Mouse (Mus musculus) heart, embryonic 15.5 days (tissue): ENCODE data around the gene Ctsd. TPM values are rescaled to one million over a fixed set of nuclear protein-coding genes. Genes with fewer than 3 reads are reported as not detected.
A peak's percentile ranks its signal among the peaks of the same experiment; 100 is the strongest.
"Not testable (repeated sequence)": the region's sequence is repeated elsewhere in the genome, so short reads cannot be mapped to it uniquely, and the experiment has no call there.

ENCODE experiments used
- ATAC-seq: fragments of 200-750 bp; cut with Nextera tagmentation; replicated peaks from 2 replicates; pipeline ENCODE4 v1.8.0; 2017; ENCODE audit warnings: low read depth, moderate TSS enrichment; ENCODE audit not compliant: insufficient number of reproducible peaks, insufficient read depth, low FRiP score
- H3K27ac ChIP-seq: fragments of 300-500 bp; sonication (generic); 2 replicates; pipeline ENCODE4 v1.5.1; 2015; ENCODE audit warnings: mild to moderate bottlenecking, inconsistent platforms
- H3K27me3 ChIP-seq: fragments of 300-500 bp; sonication (generic); 2 replicates; pipeline ENCODE4 v1.6.1; 2015; ENCODE audit warnings: inconsistent platforms
- H3K36me3 ChIP-seq: fragments of 300-500 bp; sonication (generic); 2 replicates; pipeline ENCODE4 v1.6.1; 2015; ENCODE audit warnings: mild to moderate bottlenecking, inconsistent platforms
- H3K4me1 ChIP-seq: fragments of 300-500 bp; sonication (generic); replicated peaks from 2 replicates; pipeline ENCODE4 v1.6.1; 2015; ENCODE audit warnings: inconsistent platforms
- H3K4me2 ChIP-seq: fragments of 300-500 bp; sonication (generic); 2 replicates; pipeline ENCODE4 v1.6.1; 2015; ENCODE audit warnings: inconsistent platforms, mild to moderate bottlenecking, moderate library complexity
- H3K4me3 ChIP-seq: fragments of 300-500 bp; sonication (generic); 2 replicates; pipeline ENCODE4 v1.5.1; 2015; ENCODE audit warnings: mild to moderate bottlenecking, inconsistent platforms
- H3K9ac ChIP-seq: fragments of 300-500 bp; sonication (generic); 2 replicates; pipeline ENCODE4 v1.6.1; 2015; ENCODE audit warnings: mild to moderate bottlenecking, inconsistent platforms
- H3K9me3 ChIP-seq: fragments of 300-500 bp; sonication (generic); replicated peaks from 2 replicates; pipeline ENCODE4 v1.6.1; 2016; ENCODE audit warnings: inconsistent platforms
- WGBS: fragments of 180-500 bp; shearing (Covaris S2); methylation state at CpG from one replicate; pipeline ENCODE4 v1.1.7; 2015; ENCODE audit warnings: mixed read lengths; 5-methylcytosine and 5-hydroxymethylcytosine counted together
- polyA plus RNA-seq: library from polyadenylated mRNA; unstranded; fragments of >200 nt; fragmentation: Nextera tagmentation; extraction: Ambion mirVana; gene quantifications from 2 replicates; pipeline ENCODE4 v1.2.1, GENCODE M21; 2015

Gene Ctsd
- polyA plus RNA-seq, 1 experiment from 2014 or later = 389 TPM

- H3K27me3 ChIP-seq = no peaks in the 10 kb centered on the region; the same call in 1 of the 2 replicates
- H3K9me3 ChIP-seq = no peaks in the 10 kb centered on the region
- H3K4me1 ChIP-seq = peaks cover 12% of the 10 kb centered on the region
- no peak overlapping the region for H3K4me2 ChIP-seq
- 34% methylated on average over 8 of the region's 8 CpGs for WGBS
- no peaks in the 10 kb centered on the region for H3K36me3 ChIP-seq
- 0 out of 2 replicates have a peak, but pooled peaks have one; percentile 24 for ATAC-seq
- H3K27ac ChIP-seq = no peak overlapping the region
- no peak overlapping the region for H3K9ac ChIP-seq
- no peak overlapping the region for H3K4me3 ChIP-seq
Measured at GRCm38 (mm10) chr7:142354661-142355233, 33.1 kb downstream of the Ctsd start.

GRCm38 (mm10) chr7:142353854-142354253 is 34.0 kb downstream of the Ctsd start:
- no peak for ATAC-seq
- no peaks in the 10 kb centered on the region for H3K9me3 ChIP-seq
- H3K27ac ChIP-seq = no peak overlapping the region
- 50% methylated on average over 5 of the region's 5 CpGs for WGBS
- no peak overlapping the region for H3K9ac ChIP-seq
- H3K4me2 ChIP-seq = no peak overlapping the region
- H3K4me3 ChIP-seq = no peak overlapping the region
- H3K4me1 ChIP-seq = peaks cover 15% of the 10 kb centered on the region
- no peaks in the 10 kb centered on the region for H3K36me3 ChIP-seq
- H3K27me3 ChIP-seq = no peaks in the 10 kb centered on the region; the same call in 1 of the 2 replicates

GRCm38 (mm10) chr7:142351569-142351968 is 36.3 kb downstream of the Ctsd start:
- peaks cover 15% of the 10 kb centered on the region for H3K4me1 ChIP-seq
- no peak overlapping the region for H3K9ac ChIP-seq
- no peaks in the 10 kb centered on the region; the same call in 1 of the 2 replicates for H3K27me3 ChIP-seq
- H3K4me3 ChIP-seq = no peak overlapping the region
- no peak overlapping the region for H3K4me2 ChIP-seq
- no peak for ATAC-seq
- H3K9me3 ChIP-seq = no peaks in the 10 kb centered on the region
- no peaks in the 10 kb centered on the region for H3K36me3 ChIP-seq
- no peak overlapping the region for H3K27ac ChIP-seq
- WGBS = 62% methylated on average over 5 of the region's 5 CpGs

GRCm38 (mm10) chr7:142349308-142349961 is 38.4 kb downstream of the Ctsd start:
- no peaks in the 10 kb centered on the region for H3K27me3 ChIP-seq
- no peak overlapping the region for H3K27ac ChIP-seq
- H3K4me2 ChIP-seq = no peak overlapping the region
- ATAC-seq = no peak
- H3K9me3 ChIP-seq = no peaks in the 10 kb centered on the region
- H3K4me1 ChIP-seq = peaks cover 9% of the 10 kb centered on the region
- H3K36me3 ChIP-seq = no peaks in the 10 kb centered on the region
- H3K9ac ChIP-seq = no peak overlapping the region
- 40% methylated on average over 9 of the region's 9 CpGs for WGBS
- no peak overlapping the region for H3K4me3 ChIP-seq

GRCm38 (mm10) chr7:142347542-142347941 is 40.3 kb downstream of the Ctsd start:
- no peak overlapping the region for H3K27ac ChIP-seq
- ATAC-seq = no peak
- no peaks in the 10 kb centered on the region for H3K27me3 ChIP-seq
- H3K4me1 ChIP-seq = peaks cover 3% of the 10 kb centered on the region; the same call in 1 of the 2 replicates
- H3K36me3 ChIP-seq = no peaks in the 10 kb centered on the region
- WGBS = 64% methylated on average over 4 of the region's 4 CpGs
- H3K9ac ChIP-seq = no peak overlapping the region
- H3K9me3 ChIP-seq = no peaks in the 10 kb centered on the region
- no peak overlapping the region for H3K4me3 ChIP-seq
- no peak overlapping the region for H3K4me2 ChIP-seq

GRCm38 (mm10) chr7:142342247-142342640 is 45.6 kb downstream of the Ctsd start:
- ATAC-seq = no peak
- 69% methylated on average over 3 of the region's 3 CpGs for WGBS
- 0 out of 2 replicates have a peak overlapping the region, but pooled peaks have one; percentile 11 for H3K27ac ChIP-seq

GRCm38 (mm10) chr7:142341564-142342246 is 46.1 kb downstream of the Ctsd start:
- Histone ChIP-seq H3K9ac (no peak overlapping the region), H3K4me1 (peaks cover 7% of the 10 kb centered on the region), H3K9me3 (no peaks in the 10 kb centered on the region), H3K27me3 (no peaks in the 10 kb centered on the region), H3K4me2 (no peak overlapping the region), H3K4me3 (no peak overlapping the region), H3K27ac (0 out of 2 replicates have a peak overlapping the region, but pooled peaks have one; percentile 11), H3K36me3 (no peaks in the 10 kb centered on the region)
- 65% methylated on average over 10 of the region's 10 CpGs for WGBS
- ATAC-seq = no peak

More at GRCm38 (mm10) chr7:142342247-142342640, 45.6 kb downstream of the Ctsd start:
- Histone ChIP-seq H3K36me3 (no peaks in the 10 kb centered on the region), H3K4me1 (peaks cover 7% of the 10 kb centered on the region), H3K9ac (no peak overlapping the region), H3K27me3 (no peaks in the 10 kb centered on the region), H3K4me3 (no peak overlapping the region), H3K9me3 (no peaks in the 10 kb centered on the region), H3K4me2 (no peak overlapping the region)

GRCm38 (mm10) chr7:142340269-142340970 is 47.4 kb downstream of the Ctsd start:
- H3K27ac ChIP-seq = no peak overlapping the region
- WGBS = 48% methylated on average over 10 of the region's 10 CpGs
- H3K9ac ChIP-seq = no peak overlapping the region
- H3K4me2 ChIP-seq = no peak overlapping the region
- peaks cover 7% of the 10 kb centered on the region for H3K4me1 ChIP-seq
- H3K36me3 ChIP-seq = no peaks in the 10 kb centered on the region
- ATAC-seq = no peak
- H3K4me3 ChIP-seq = no peak overlapping the region
- H3K9me3 ChIP-seq = no peaks in the 10 kb centered on the region
- no peaks in the 10 kb centered on the region for H3K27me3 ChIP-seq

- H3K4me3 ChIP-seq = no peak overlapping the region
- no peak overlapping the region for H3K4me2 ChIP-seq
- no peak overlapping the region for H3K9ac ChIP-seq
- ATAC-seq = no peak
- peaks cover 13% of the 10 kb centered on the region for H3K4me1 ChIP-seq
- 81% methylated on average over 8 of the region's 8 CpGs for WGBS
- no peaks in the 10 kb centered on the region for H3K27me3 ChIP-seq
- H3K9me3 ChIP-seq = no peaks in the 10 kb centered on the region
- no peak overlapping the region for H3K27ac ChIP-seq
- no peaks in the 10 kb centered on the region for H3K36me3 ChIP-seq
Measured at GRCm38 (mm10) chr7:142335151-142335550, 52.7 kb downstream of the Ctsd start.

- Histone ChIP-seq H3K36me3 (no peaks in the 10 kb centered on the region), H3K27ac (no peak overlapping the region), H3K4me1 (peaks cover 22% of the 10 kb centered on the region), H3K9ac (0 out of 2 replicates have a peak overlapping the region, but pooled peaks have one; percentile 3), H3K27me3 (no peaks in the 10 kb centered on the region), H3K4me2 (no peak overlapping the region), H3K4me3 (no peak overlapping the region), H3K9me3 (no peaks in the 10 kb centered on the region)
- WGBS = 1% methylated on average over 3 of the region's 3 CpGs
- no peak; the same call in 1 of the 2 replicates for ATAC-seq
Measured at GRCm38 (mm10) chr7:142334246-142334645, 53.6 kb downstream of the Ctsd start.

GRCm38 (mm10) chr7:142332741-142333140 is 55.1 kb downstream of the Ctsd start:
- not testable (repeated sequence) for H3K4me3 ChIP-seq, H3K9me3 ChIP-seq, ATAC-seq, H3K9ac ChIP-seq, H3K4me2 ChIP-seq, H3K36me3 ChIP-seq, H3K27me3 ChIP-seq
- Histone ChIP-seq H3K4me1 (peaks cover 22% of the 10 kb centered on the region), H3K27ac (peak overlapping the region; percentile 64)
- 80% methylated on average over 6 of the region's 9 CpGs for WGBS
